Mouse (Mus musculus) midbrain, embryonic 13.5 days (tissue): ENCODE results near the gene Dnaja3. TPM values are rescaled to one million over a fixed set of nuclear protein-coding genes. Genes with fewer than 3 reads are reported as not detected.

Experiments
- ATAC-seq: fragments of 200-750 bp; cut with Nextera tagmentation; 2 replicates; pipeline ENCODE4 v1.8.0; 2017; ENCODE audit warnings: mild to moderate bottlenecking, moderate TSS enrichment, moderate library complexity
- H3K27ac ChIP-seq: fragments of 300-500 bp; sonication (generic); 2 replicates; pipeline ENCODE4 v1.5.1; 2015; ENCODE audit warnings: inconsistent platforms, mild to moderate bottlenecking, moderate library complexity
- H3K27me3 ChIP-seq: fragments of 300-500 bp; sonication (generic); 2 replicates; pipeline ENCODE4 v1.6.1; 2015; ENCODE audit warnings: mild to moderate bottlenecking, inconsistent platforms
- H3K36me3 ChIP-seq: fragments of 300-500 bp; sonication (generic); 2 replicates; pipeline ENCODE4 v1.6.1; 2015; ENCODE audit warnings: mild to moderate bottlenecking, inconsistent platforms
- H3K4me1 ChIP-seq: fragments of 300-500 bp; sonication (generic); replicated peaks from 2 replicates; pipeline ENCODE4 v1.6.1; 2015; ENCODE audit warnings: inconsistent platforms
- H3K4me2 ChIP-seq: fragments of 300-500 bp; sonication (generic); replicated peaks from 2 replicates; pipeline ENCODE4 v1.6.1; 2015; ENCODE audit warnings: moderate library complexity, mild to moderate bottlenecking, inconsistent platforms
- H3K4me3 ChIP-seq: fragments of 300-500 bp; sonication (generic); replicated peaks from 2 replicates; pipeline ENCODE4 v1.5.1; 2015; ENCODE audit warnings: mild to moderate bottlenecking, inconsistent platforms
- H3K9ac ChIP-seq: fragments of 300-500 bp; sonication (generic); replicated peaks from 2 replicates; pipeline ENCODE4 v1.6.1; 2015; ENCODE audit warnings: mild to moderate bottlenecking, inconsistent platforms
- H3K9me3 ChIP-seq: fragments of 300-500 bp; sonication (generic); 2 replicates; pipeline ENCODE4 v1.6.1; 2016; ENCODE audit warnings: mild to moderate bottlenecking, inconsistent platforms
- WGBS: fragments of 180-500 bp; shearing (Covaris S2); methylation state at CpG from one replicate; pipeline ENCODE4 v1.1.7; 2015; 5-methylcytosine and 5-hydroxymethylcytosine counted together
- polyA plus RNA-seq: library from polyadenylated mRNA; unstranded; fragments of >200 nt; fragmentation: Nextera tagmentation; extraction: Ambion mirVana; gene quantifications from 2 replicates; pipeline ENCODE4 v1.2.1, GENCODE M21; 2015

Gene Dnaja3
- polyA plus RNA-seq, 1 experiment from 2014 or later, result 54.3 TPM

DNA sequence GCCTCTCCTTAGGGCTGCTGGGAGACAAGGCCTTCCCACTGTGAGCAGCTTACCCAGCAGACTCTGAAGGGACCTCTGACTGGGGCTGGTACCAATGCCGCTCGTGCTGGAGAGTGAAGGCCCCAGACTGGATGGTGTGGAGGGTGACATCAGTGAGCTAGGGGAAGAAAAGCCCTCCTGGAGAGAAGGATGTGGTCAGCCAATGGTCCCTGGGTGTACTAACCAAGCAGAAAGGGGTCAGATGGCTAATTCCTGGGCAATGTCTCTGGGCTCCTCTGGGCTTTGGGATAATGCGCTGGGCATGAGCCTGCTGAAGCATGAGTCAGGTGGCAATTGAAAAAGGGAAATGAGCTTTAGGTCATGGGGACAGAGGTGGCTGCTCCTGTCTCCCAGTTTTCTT, 6.1 kb upstream of the Dnaja3 start:
- WGBS, result 94% methylated on average over 3 of the region's 3 CpGs
- H3K4me3 ChIP-seq, result no peak overlapping the region
- H3K27me3 ChIP-seq, result no peaks in the 10 kb centered on the region
- no peak overlapping the region for H3K9ac ChIP-seq
- H3K36me3 ChIP-seq, result peaks cover 30% of the 10 kb centered on the region
- no peaks in the 10 kb centered on the region for H3K4me1 ChIP-seq
- no peak for ATAC-seq
- H3K27ac ChIP-seq, result no peak overlapping the region
- H3K4me2 ChIP-seq, result no peak overlapping the region
- no peaks in the 10 kb centered on the region for H3K9me3 ChIP-seq

DNA sequence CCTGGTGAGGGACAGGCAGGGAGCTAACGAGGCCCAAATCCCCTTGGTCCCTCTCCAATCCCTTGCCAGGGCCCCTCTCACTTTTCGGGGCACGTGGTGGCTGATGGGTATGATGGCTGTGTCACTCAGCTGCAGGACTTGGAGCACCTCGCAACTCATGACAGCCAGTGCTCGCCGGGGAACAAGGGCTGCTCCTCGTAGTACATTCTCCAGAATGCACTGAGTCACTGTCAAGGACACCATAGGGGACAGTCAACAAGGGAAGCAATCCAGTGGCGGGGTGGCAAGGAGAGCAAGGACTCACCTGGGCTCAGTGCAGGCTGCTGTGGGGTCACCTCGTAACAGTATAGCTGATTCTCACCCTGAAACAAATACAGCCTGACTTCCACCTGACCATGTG, 5.1 kb upstream of the Dnaja3 start:
- H3K36me3 ChIP-seq, result peaks cover 24% of the 10 kb centered on the region
- 82% methylated on average over 9 of the region's 9 CpGs for WGBS

DNA sequence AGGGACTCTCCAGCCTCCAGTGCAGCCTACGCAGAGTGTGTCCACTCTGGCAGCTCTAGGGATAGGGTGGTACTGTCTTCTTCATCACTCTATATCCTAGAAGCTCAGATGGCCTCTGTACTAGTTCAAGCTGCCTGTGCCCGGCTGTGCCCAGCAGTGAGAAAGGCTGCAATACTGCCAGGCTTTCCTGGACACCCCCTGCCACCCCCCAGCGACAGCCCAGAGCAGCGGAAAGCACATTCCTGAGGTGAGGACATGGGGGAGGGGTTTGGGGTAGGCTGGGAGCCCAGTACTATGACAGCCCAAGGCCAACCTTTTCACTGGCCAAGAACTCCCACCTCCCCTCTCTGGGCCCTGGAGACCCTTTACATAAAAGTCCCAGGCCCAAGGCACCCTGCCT, 4.0 kb upstream of the Dnaja3 start:
- no peak overlapping the region for H3K9ac ChIP-seq
- no peak overlapping the region for H3K4me3 ChIP-seq
- H3K27me3 ChIP-seq, result no peaks in the 10 kb centered on the region
- peaks cover 14% of the 10 kb centered on the region for H3K4me1 ChIP-seq
- ATAC-seq, result no peak
- WGBS, result 79% methylated on average over 4 of the region's 4 CpGs
- no peak overlapping the region for H3K4me2 ChIP-seq
- H3K36me3 ChIP-seq, result peaks cover 24% of the 10 kb centered on the region
- no peaks in the 10 kb centered on the region for H3K9me3 ChIP-seq
- no peak overlapping the region for H3K27ac ChIP-seq

More for the DNA sequence above, 5.1 kb upstream of the Dnaja3 start:
- Histone ChIP-seq H3K9me3 (no peaks in the 10 kb centered on the region), H3K4me3 (no peak overlapping the region), H3K9ac (no peak overlapping the region), H3K4me1 (peaks cover 4% of the 10 kb centered on the region), H3K27ac (no peak overlapping the region), H3K27me3 (no peaks in the 10 kb centered on the region), H3K4me2 (no peak overlapping the region)
- ATAC-seq, result no peak

DNA sequence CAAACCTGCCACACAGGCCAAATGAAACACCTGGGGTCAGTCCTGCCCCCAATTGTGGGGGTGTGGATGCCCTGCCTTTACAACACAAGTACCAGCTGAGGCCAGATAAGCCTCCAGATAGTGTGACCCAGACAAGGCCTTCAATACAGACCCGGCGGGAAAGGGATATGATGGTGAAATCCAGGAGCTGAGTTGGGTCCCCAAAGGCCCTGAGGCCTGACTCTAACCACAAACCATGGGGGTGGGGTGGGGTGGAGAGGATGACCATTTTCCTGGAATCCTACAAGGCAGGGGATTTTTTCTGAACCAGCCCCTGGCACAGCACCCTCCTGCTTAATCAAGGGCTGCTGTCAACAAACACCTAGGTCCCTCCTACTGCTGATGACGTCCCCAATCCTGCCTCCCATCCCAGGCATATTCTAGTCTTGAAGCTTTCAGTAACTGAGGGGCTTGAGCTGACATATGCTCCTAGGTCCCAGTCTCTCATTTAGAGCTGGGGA, 848 bp upstream of the Dnaja3 start:
- no peaks in the 10 kb centered on the region for H3K9me3 ChIP-seq
- H3K27me3 ChIP-seq, result peaks cover 3% of the 10 kb centered on the region; the same call in 1 of the 2 replicates
- H3K4me3 ChIP-seq, result no peak overlapping the region
- H3K9ac ChIP-seq, result no peak overlapping the region
- H3K36me3 ChIP-seq, result peaks cover 5% of the 10 kb centered on the region
- H3K27ac ChIP-seq, result no peak overlapping the region
- H3K4me1 ChIP-seq, result peaks cover 42% of the 10 kb centered on the region
- WGBS, result 94% methylated on average over 3 of the region's 3 CpGs
- no peak overlapping the region for H3K4me2 ChIP-seq
- no peak for ATAC-seq

DNA sequence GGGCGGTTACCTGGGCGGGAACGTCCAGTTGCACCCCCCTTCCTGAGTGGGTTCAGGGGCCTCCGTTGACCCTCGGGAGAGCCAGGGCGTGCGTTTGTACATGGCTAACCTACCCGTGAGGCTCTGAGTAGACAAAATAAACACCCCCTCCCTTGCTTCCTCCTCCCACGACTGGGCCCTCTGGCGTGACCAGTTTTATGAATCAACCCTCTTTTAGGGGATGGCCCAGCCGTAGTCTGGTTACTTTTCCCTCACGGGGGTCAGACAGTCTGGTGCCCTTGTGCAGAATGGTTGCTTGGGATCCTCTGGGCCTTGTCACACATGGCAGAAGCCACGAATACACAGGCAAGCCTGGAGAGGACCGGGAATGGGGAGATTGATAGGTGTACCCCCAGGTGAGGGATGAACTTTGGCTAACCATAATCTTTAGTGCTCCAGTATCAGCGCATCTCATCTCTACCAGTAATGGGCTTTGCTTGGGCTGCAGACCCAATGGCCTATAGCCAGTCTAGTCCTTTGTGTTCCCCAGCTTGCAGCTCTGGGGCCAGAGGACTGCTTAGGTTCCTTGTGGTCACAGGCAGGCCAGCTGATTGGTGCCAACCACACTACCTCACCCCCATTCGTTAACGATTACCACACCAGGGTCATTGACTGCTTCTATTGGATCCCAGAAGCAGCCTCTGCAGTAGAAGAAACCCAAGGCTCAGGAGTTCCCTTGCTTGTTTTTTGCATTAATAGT, 647 bp downstream of the Dnaja3 start:
- peak overlapping the region; percentile 61 for H3K9ac ChIP-seq
- 10% methylated on average over 17 of the region's 17 CpGs for WGBS
- H3K4me3 ChIP-seq, result peak overlapping the region; percentile 48
- peaks cover 50% of the 10 kb centered on the region for H3K4me1 ChIP-seq
- peaks cover 3% of the 10 kb centered on the region; the same call in 1 of the 2 replicates for H3K27me3 ChIP-seq
- H3K4me2 ChIP-seq, result peak overlapping the region; percentile 75
- H3K9me3 ChIP-seq, result no peaks in the 10 kb centered on the region
- H3K36me3 ChIP-seq, result peaks cover 5% of the 10 kb centered on the region; the same call in 1 of the 2 replicates
- ATAC-seq, result no peak; the same call in 1 of the 2 replicates
- H3K27ac ChIP-seq, result peak overlapping the region; percentile 20; the same call in 1 of the 2 replicates

DNA sequence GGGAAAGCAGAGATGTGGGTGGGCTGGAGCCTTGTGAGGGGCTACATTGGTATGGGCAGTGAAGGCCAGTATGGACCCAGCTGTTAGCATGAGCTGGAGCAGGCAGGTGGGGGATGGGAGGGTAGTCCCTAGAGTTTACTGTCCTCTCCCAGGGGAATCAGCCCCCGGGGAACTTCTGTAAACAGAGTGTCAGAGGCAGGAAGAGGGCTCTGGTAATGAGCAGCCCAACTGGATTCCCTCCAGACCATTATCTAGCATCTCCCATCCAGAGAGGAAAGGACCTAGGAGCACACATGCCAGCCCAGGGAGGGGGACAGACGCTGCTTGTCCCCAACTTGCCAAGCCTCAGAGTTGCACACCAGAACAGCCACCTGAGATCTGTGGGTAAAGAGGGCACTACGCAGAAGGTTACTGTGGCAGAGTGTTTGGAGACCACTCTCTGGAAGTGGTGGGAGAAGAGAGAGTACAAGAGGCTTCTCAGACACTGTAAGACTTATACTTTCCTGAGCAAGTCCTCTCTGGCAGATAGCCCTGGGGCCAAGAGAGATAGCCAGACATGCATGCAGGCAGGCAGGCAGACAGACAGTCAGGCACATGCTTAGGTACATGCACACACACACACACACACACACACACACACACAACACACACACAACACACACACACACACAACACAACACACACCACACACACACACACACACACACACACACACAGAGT, 1.5 kb downstream of the Dnaja3 start:
- Histone ChIP-seq H3K27me3 (peaks cover 3% of the 10 kb centered on the region; the same call in 1 of the 2 replicates), H3K4me3 (peak overlapping the region; percentile 48; the same call in 1 of the 2 replicates), H3K4me2 (peak overlapping the region; percentile 75), H3K9me3 (no peaks in the 10 kb centered on the region), H3K9ac (no peak overlapping the region), H3K36me3 (peaks cover 5% of the 10 kb centered on the region; the same call in 1 of the 2 replicates), H3K4me1 (peaks cover 50% of the 10 kb centered on the region), H3K27ac (0 out of 2 replicates have a peak overlapping the region, but pooled peaks have one; percentile 19)
- ATAC-seq, result no peak
- 63% methylated on average over 3 of the region's 3 CpGs for WGBS

DNA sequence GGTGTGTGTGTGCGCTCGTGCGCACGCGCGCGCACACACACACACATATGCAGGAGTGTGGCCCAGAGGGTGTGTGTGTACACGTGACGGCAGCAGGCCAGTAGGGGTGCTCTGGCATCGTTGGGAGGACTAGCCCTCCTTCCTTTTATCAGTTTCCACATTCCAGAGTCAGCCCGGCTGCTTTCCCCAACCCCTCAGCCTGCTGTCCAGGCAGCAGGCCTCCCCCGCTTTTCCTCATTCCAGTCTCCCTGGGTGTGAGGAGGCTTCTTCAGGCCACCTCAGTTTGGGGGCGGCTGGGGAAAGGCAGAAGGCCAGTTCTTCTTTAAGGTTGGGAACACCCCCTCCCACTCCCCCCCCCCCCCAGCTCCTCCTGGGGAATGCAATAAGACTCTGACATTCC, 2.4 kb downstream of the Dnaja3 start:
- H3K9ac ChIP-seq, result no peak overlapping the region
- peaks cover 3% of the 10 kb centered on the region; the same call in 1 of the 2 replicates for H3K27me3 ChIP-seq
- H3K4me3 ChIP-seq, result no peak overlapping the region
- H3K9me3 ChIP-seq, result no peaks in the 10 kb centered on the region
- WGBS, result 33% methylated on average over 13 of the region's 13 CpGs
- peak overlapping the region; percentile 16; the same call in 1 of the 2 replicates for H3K4me2 ChIP-seq
- peaks cover 50% of the 10 kb centered on the region for H3K4me1 ChIP-seq
- no peak overlapping the region for H3K27ac ChIP-seq
- ATAC-seq, result no peak
- H3K36me3 ChIP-seq, result peaks cover 5% of the 10 kb centered on the region; the same call in 1 of the 2 replicates

DNA sequence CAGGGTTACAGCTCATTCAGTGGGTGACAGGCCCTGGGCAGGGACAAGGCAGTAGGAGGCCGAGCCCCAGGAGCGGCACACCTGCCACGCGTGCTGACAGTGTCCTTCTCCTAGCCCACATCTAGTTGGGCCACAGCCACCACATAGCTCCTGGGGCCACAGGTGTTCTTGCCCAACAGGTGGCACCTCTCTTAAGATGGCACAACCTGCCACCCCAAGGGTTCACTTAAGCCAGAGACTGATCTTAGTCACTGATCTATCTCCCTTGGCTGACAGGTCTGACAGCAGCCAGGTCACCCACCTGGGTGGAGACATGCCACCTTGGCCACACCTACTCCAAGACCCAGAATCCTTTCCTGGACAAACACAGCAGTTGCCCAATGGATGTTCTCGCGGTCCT, 3.1 kb downstream of the Dnaja3 start:
- no peak overlapping the region for H3K9ac ChIP-seq
- H3K27me3 ChIP-seq, result peaks cover 3% of the 10 kb centered on the region; the same call in 1 of the 2 replicates
- H3K9me3 ChIP-seq, result no peaks in the 10 kb centered on the region
- H3K4me3 ChIP-seq, result no peak overlapping the region
- H3K4me2 ChIP-seq, result peak overlapping the region; percentile 16; the same call in 1 of the 2 replicates
- H3K4me1 ChIP-seq, result peaks cover 50% of the 10 kb centered on the region
- no peak overlapping the region for H3K27ac ChIP-seq
- 94% methylated on average over 6 of the region's 6 CpGs for WGBS
- H3K36me3 ChIP-seq, result peaks cover 5% of the 10 kb centered on the region; the same call in 1 of the 2 replicates
- no peak for ATAC-seq

DNA sequence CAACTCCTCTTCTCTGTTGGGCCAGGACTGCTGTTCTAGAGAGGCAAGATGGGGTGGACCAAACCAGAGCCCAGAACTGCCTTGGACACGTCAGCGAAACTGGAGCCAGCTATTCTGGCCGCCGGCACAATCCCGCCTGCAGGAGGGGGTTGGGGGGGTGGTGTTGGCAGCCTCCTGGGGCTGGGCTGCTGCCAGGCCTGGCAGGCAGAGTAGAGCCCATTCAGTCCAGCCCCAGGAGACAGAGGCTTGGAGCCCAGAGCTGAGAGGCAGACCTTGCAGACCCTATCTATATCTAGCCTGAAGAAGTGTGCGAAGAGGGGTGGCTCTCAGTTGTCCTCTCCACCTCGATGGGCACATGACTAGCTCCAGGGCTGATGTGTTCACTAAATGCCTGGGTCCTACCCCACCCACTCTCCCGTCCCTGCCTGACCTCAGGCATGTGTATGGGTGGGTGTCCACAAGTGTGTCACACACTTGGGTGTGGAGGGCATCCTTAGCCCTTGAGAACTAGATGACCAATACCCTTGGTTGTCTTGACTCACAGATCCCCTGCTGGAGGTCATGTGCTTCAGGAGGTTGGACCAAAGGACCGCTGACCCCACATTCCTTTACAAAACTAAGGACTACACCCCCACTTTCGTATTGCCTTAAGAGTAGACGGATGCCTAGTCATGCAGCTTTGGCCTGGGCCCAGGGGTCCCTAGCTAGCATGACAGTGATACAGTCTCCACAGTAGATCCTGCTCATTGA, 4.1 kb downstream of the Dnaja3 start:
- no peaks in the 10 kb centered on the region for H3K9me3 ChIP-seq
- peaks cover 11% of the 10 kb centered on the region; the same call in 1 of the 2 replicates for H3K36me3 ChIP-seq
- no peak overlapping the region for H3K4me2 ChIP-seq
- no peak overlapping the region for H3K9ac ChIP-seq
- H3K4me1 ChIP-seq, result peaks cover 50% of the 10 kb centered on the region
- H3K27me3 ChIP-seq, result peaks cover 3% of the 10 kb centered on the region; the same call in 1 of the 2 replicates
- WGBS, result 74% methylated on average over 11 of the region's 11 CpGs
- no peak overlapping the region for H3K4me3 ChIP-seq
- no peak overlapping the region for H3K27ac ChIP-seq
- peak; percentile 37 for ATAC-seq

DNA sequence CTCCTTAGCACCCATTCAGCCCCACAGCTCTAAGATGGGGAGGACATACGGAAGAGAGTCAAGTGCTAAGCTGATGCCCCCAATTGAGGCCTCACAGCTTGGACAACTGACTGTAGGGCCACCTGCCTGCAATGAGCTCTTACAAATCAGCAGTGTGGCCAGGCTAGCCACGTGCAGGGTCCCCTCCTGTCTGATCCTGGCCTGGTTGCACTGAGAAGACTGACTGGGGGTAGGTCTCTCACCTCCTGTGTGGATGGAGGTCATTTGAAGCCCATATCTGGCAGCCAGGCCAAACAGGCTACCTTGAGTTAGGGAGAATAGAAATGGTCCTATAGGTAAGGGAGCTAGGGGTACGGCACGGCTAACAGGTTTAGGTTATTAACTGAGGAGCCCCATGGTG, 6.1 kb downstream of the Dnaja3 start:
- no peak overlapping the region for H3K4me3 ChIP-seq
- peaks cover 3% of the 10 kb centered on the region; the same call in 1 of the 2 replicates for H3K27me3 ChIP-seq
- H3K4me1 ChIP-seq, result peaks cover 34% of the 10 kb centered on the region
- no peaks in the 10 kb centered on the region for H3K9me3 ChIP-seq
- WGBS, result 86% methylated on average over 4 of the region's 4 CpGs
- no peak for ATAC-seq
- H3K9ac ChIP-seq, result no peak overlapping the region
- peaks cover 26% of the 10 kb centered on the region for H3K36me3 ChIP-seq
- no peak overlapping the region for H3K4me2 ChIP-seq
- no peak overlapping the region for H3K27ac ChIP-seq

DNA sequence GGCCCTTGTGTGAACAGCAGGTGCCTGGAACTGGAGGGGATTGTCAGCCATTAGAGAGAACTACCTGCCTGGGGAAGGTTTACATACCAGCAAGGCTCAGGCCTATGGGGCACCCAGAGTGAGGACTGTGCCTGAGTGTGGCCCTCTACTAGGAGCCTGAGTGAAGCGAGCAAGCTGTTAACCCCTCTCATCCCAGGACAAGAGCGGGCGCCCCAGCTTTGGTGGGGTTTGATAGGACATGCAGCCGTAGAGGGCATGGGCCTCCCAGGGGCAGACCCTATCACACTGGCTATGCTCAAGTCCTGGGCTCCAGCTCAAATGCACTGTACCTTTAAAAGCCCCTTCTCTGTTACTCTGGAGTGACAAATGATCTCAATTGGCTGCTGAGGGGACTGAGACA, 7.0 kb downstream of the Dnaja3 start:
- no peak for ATAC-seq
- H3K27me3 ChIP-seq, result no peaks in the 10 kb centered on the region
- H3K9ac ChIP-seq, result no peak overlapping the region
- no peaks in the 10 kb centered on the region for H3K9me3 ChIP-seq
- no peak overlapping the region for H3K27ac ChIP-seq
- H3K36me3 ChIP-seq, result peaks cover 32% of the 10 kb centered on the region
- H3K4me1 ChIP-seq, result peaks cover 29% of the 10 kb centered on the region
- WGBS, result 86% methylated on average over 4 of the region's 4 CpGs
- no peak overlapping the region for H3K4me2 ChIP-seq
- no peak overlapping the region for H3K4me3 ChIP-seq
